In genomic region chr7:101286891-101287290, GRCm38 (mm10) we compare ENCODE assay signal across 18 mouse cellular contexts.
"Had no signal": no experiment of that assay in that cellular context is flagged by ENCODE, and none has a peak within 500 bp of the region (broad histone marks: within the 10 kb centered on the region; RNA-seq: fewer than 3 reads in every experiment).

No protein-coding gene starts in this region.

- H3K4me3 ChIP-seq: liver, embryonic 13.5 days; lung, embryonic 15.5 days; megakaryocyte, embryonic 14.5 days; midbrain, embryonic 15.5 days had no signal

- H3K4me1 ChIP-seq: liver, embryonic 13.5 days; lung, embryonic 15.5 days; midbrain, embryonic 15.5 days had no signal

- H3K27ac ChIP-seq: liver, embryonic 13.5 days; lung, embryonic 15.5 days; macrophage; midbrain, embryonic 15.5 days had no signal

- H3K27me3 ChIP-seq: liver, embryonic 13.5 days; lung, embryonic 15.5 days; megakaryocyte, embryonic 14.5 days; midbrain, embryonic 15.5 days had no signal

- H3K9ac ChIP-seq: liver, embryonic 13.5 days; liver, postnatal 0 days; lung, embryonic 15.5 days; midbrain, embryonic 15.5 days had no signal

- H3K4me2 ChIP-seq: liver, embryonic 13.5 days; lung, embryonic 15.5 days; midbrain, embryonic 11.5 days; midbrain, embryonic 15.5 days had no signal

- ATAC-seq: intestine, embryonic 16.5 days; liver, postnatal 0 days; midbrain, embryonic 15.5 days had no signal

- DNase-seq: kidney, adult 8-10 months; kidney, postnatal 10 days; layer of hippocampus, adult 9-11 months; layer of hippocampus, postnatal 36 days; left cerebral cortex, postnatal 4 days; liver; liver, embryonic 13.5 days; liver, postnatal 0 days; lung, postnatal 14 days; right cerebral cortex, adult 18-20 months; right cerebral cortex, postnatal 25 days; thymus, postnatal 36 days had no signal

- H3K9me3 ChIP-seq: liver, embryonic 13.5 days; lung, embryonic 15.5 days; megakaryocyte, embryonic 14.5 days; midbrain, embryonic 15.5 days had no signal
